9 mouse cellular contexts compared by ENCODE assay signal in genomic region chr2:131993563-131994088, GRCm38 (mm10). TPM values are rescaled to one million over a fixed set of nuclear protein-coding genes. Genes with fewer than 3 reads are reported as not detected.
DNase-seq lines count a peak whose midpoint lies in the region; ATAC-seq and TF ChIP-seq lines count a peak whose summit lies in the region.
"Had no signal": no experiment of that assay in that cellular context is flagged by ENCODE, and none has a peak within 500 bp of the region (broad histone marks: within the 10 kb centered on the region; RNA-seq: fewer than 3 reads in every experiment).

No protein-coding gene starts in this region.

- H3K4me1 ChIP-seq in kidney, adult 2 months (ENCODE audit: control insufficient read depth, insufficient read depth, low read length) = peaks cover 3% of the 10 kb centered on the region; the same call in 1 of the 2 replicates
- peaks cover 8% of the 10 kb centered on the region for H3K4me1 ChIP-seq in embryonic facial prominence, embryonic 14.5 days (ENCODE audit: control insufficient read depth, insufficient read depth, low read length)
- no peaks in the 10 kb centered on the region for H3K4me1 ChIP-seq in hindbrain, postnatal 0 days (ENCODE audit: insufficient read depth, low read length)
- no peaks in the 10 kb centered on the region for H3K4me1 ChIP-seq in midbrain, postnatal 0 days (ENCODE audit: insufficient read depth, low read length)

- TF ChIP-seq POLR2A in kidney, adult 2 months (IDR thresholded peaks at IDR 0.05; ENCODE audit: low read depth, low read length) = no peak

- no peaks in the 10 kb centered on the region for H3K36me3 ChIP-seq in kidney, adult 2 months (ENCODE audit: control insufficient read depth, insufficient read depth, low read length)
- H3K36me3 ChIP-seq in embryonic facial prominence, embryonic 14.5 days (ENCODE audit: control insufficient read depth, insufficient read depth, low read length) = peaks cover 5% of the 10 kb centered on the region; the same call in 1 of the 2 replicates
- 0 out of 2 replicates have a peak, but pooled peaks cover 10% of the 10 kb centered on the region for H3K36me3 ChIP-seq in hindbrain, postnatal 0 days (ENCODE audit: insufficient read depth, low read length)
- peaks cover 14% of the 10 kb centered on the region; the same call in 1 of the 2 replicates for H3K36me3 ChIP-seq in midbrain, postnatal 0 days (ENCODE audit: insufficient read depth, low read length)

- no peak overlapping the region for H3K27ac ChIP-seq in kidney, adult 2 months (ENCODE audit: insufficient read depth, low read depth, low read length)
- H3K27ac ChIP-seq in embryonic facial prominence, embryonic 14.5 days (replicated peaks; ENCODE audit: low read depth, low read length) = no peak overlapping the region
- H3K27ac ChIP-seq in hindbrain, postnatal 0 days = 0 out of 2 replicates have a peak overlapping the region, but pooled peaks have one; percentile 15
- H3K27ac ChIP-seq in midbrain, postnatal 0 days (ENCODE audit: low read depth, low read length) = no peak overlapping the region

- no peak overlapping the region for H3K4me2 ChIP-seq in embryonic facial prominence, embryonic 14.5 days (ENCODE audit: low read depth, low read length)
- no peak overlapping the region for H3K4me2 ChIP-seq in hindbrain, postnatal 0 days (ENCODE audit: low read depth, low read length)
- no peak overlapping the region for H3K4me2 ChIP-seq in midbrain, postnatal 0 days (ENCODE audit: low read depth, low read length, poor library complexity, severe bottlenecking)

- no peak overlapping the region for H3K4me3 ChIP-seq in kidney, adult 2 months (ENCODE audit: insufficient read depth, low read depth, low read length)
- no peak overlapping the region for H3K4me3 ChIP-seq in embryonic facial prominence, embryonic 14.5 days (ENCODE audit: low read depth, low read length)
- no peak overlapping the region for H3K4me3 ChIP-seq in hindbrain, postnatal 0 days (ENCODE audit: low read length)
- no peak overlapping the region for H3K4me3 ChIP-seq in midbrain, postnatal 0 days (ENCODE audit: low read depth, low read length)

- 24% methylated on average over 14 of the region's 14 CpGs for WGBS in kidney, adult 2 months
- WGBS in embryonic facial prominence, embryonic 14.5 days = 36% methylated on average over 14 of the region's 14 CpGs
- 42% methylated on average over 14 of the region's 14 CpGs for WGBS in hindbrain, postnatal 0 days
- 36% methylated on average over 14 of the region's 14 CpGs for WGBS in midbrain, postnatal 0 days

- peak; percentile 35 for DNase-seq in kidney, adult 2 months
- DNase-seq in kidney, postnatal 14 days = no peak
- no peak for DNase-seq in embryonic facial prominence, embryonic 14.5 days (ENCODE audit: low spot score)
- DNase-seq in hindbrain, postnatal 0 days (ENCODE audit: low spot score) = peak; percentile 16
- DNase-seq in midbrain, postnatal 0 days (ENCODE audit: low spot score) = peak; percentile 14
- no peak for DNase-seq in layer of hippocampus, adult 9-10 months (ENCODE audit: low spot score)
- DNase-seq in thymus, postnatal 4 days = no peak
- DNase-seq: lung, adult 18-20 months had no signal

- H3K9ac ChIP-seq in embryonic facial prominence, embryonic 14.5 days (ENCODE audit: low read depth, low read length) = no peak overlapping the region
- H3K9ac ChIP-seq in hindbrain, postnatal 0 days (replicated peaks; ENCODE audit: low read length) = no peak overlapping the region
- no peak overlapping the region for H3K9ac ChIP-seq in midbrain, postnatal 0 days (replicated peaks; ENCODE audit: low read length, poor library complexity, severe bottlenecking)

- no peaks in the 10 kb centered on the region for H3K9me3 ChIP-seq in embryonic facial prominence, embryonic 14.5 days (ENCODE audit: control insufficient read depth, low read length)
- no peaks in the 10 kb centered on the region for H3K9me3 ChIP-seq in hindbrain, postnatal 0 days (ENCODE audit: low read length)
- H3K9me3 ChIP-seq in midbrain, postnatal 0 days (ENCODE audit: low read length) = no peaks in the 10 kb centered on the region

- no peaks in the 10 kb centered on the region for H3K27me3 ChIP-seq in kidney, adult 2 months (replicated peaks; ENCODE audit: control insufficient read depth, insufficient read depth, low read length)
- H3K27me3 ChIP-seq in embryonic facial prominence, embryonic 14.5 days (replicated peaks; ENCODE audit: control insufficient read depth, insufficient read depth, low read length) = no peaks in the 10 kb centered on the region
- no peaks in the 10 kb centered on the region for H3K27me3 ChIP-seq in hindbrain, postnatal 0 days (ENCODE audit: insufficient read depth, low read length)
- H3K27me3 ChIP-seq in midbrain, postnatal 0 days (ENCODE audit: insufficient read depth, low read length) = no peaks in the 10 kb centered on the region

- no peak for TF ChIP-seq CTCF in kidney, adult 2 months (conservative IDR thresholded peaks at IDR 0.05; ENCODE audit: insufficient read depth, insufficient read length, low read depth, low read length)
- no peak for TF ChIP-seq CTCF in hindbrain, postnatal 0 days (IDR thresholded peaks at IDR 0.05; ENCODE audit: low read depth)
- no peak for TF ChIP-seq CTCF in midbrain, postnatal 0 days (IDR thresholded peaks at IDR 0.05)

- ATAC-seq in embryonic facial prominence, embryonic 14.5 days (ENCODE audit: low read depth) = peak; percentile 83
- peak; percentile 52 for ATAC-seq in hindbrain, postnatal 0 days
- 0 out of 2 replicates have a peak, but pooled peaks have one; percentile 41 for ATAC-seq in midbrain, postnatal 0 days (ENCODE audit: low FRiP score)
- ATAC-seq: intestine, postnatal 0 days had no signal

RNA-seq across cellular contexts. Expression of gene Rassf2, which starts 36.4 kb away (rescaled TPM):
- 4.6 and 9.2 TPM in 2 replicates for polyA plus RNA-seq in kidney, adult 2 months (2012; rRNA removed)
- 23.0 and 23.1 TPM in 2 replicates for polyA plus RNA-seq in embryonic facial prominence, embryonic 14.5 days (2014; fragmentation: Nextera tagmentation; extraction: Ambion mirVana)
- 39.1 and 39.8 TPM in 2 replicates for total RNA-seq in hindbrain, postnatal 0 days (2014; rRNA removed)
- polyA plus RNA-seq in hindbrain, postnatal 0 days (2015; fragmentation: Nextera tagmentation; extraction: Ambion mirVana) = 18.7 and 19.0 TPM in 2 replicates
- 32.0 and 37.8 TPM in 2 replicates for total RNA-seq in midbrain, postnatal 0 days (2014; rRNA removed)
- 15.9 and 16.7 TPM in 2 replicates for polyA plus RNA-seq in midbrain, postnatal 0 days (2015; fragmentation: Nextera tagmentation; extraction: Ambion mirVana)

RNA-seq across cellular contexts. Expression of gene Prnd, which starts 43.0 kb away (rescaled TPM):
- polyA plus RNA-seq in kidney, adult 2 months (2012; rRNA removed) = 0.92 and 1.0 TPM in 2 replicates
- 46.9 and 47.6 TPM in 2 replicates for polyA plus RNA-seq in embryonic facial prominence, embryonic 14.5 days (2014; fragmentation: Nextera tagmentation; extraction: Ambion mirVana)
- total RNA-seq in hindbrain, postnatal 0 days (2014; rRNA removed) = 4.4 and 5.6 TPM in 2 replicates
- 6.4 and 7.2 TPM in 2 replicates for polyA plus RNA-seq in hindbrain, postnatal 0 days (2015; fragmentation: Nextera tagmentation; extraction: Ambion mirVana)
- 2.5 and 3.9 TPM in 2 replicates for total RNA-seq in midbrain, postnatal 0 days (2014; rRNA removed)
- 4.0 and 4.8 TPM in 2 replicates for polyA plus RNA-seq in midbrain, postnatal 0 days (2015; fragmentation: Nextera tagmentation; extraction: Ambion mirVana)

Comparison
In these comparisons a context has a peak if more than half of its experiments do, and no peak if none do; other contexts are left out.
1. DNase-seq: peak in kidney, adult 2 months (single experiment), hindbrain, postnatal 0 days (single experiment) and midbrain, postnatal 0 days (single experiment); none in kidney, postnatal 14 days (single experiment), embryonic facial prominence, embryonic 14.5 days (single experiment), layer of hippocampus, adult 9-10 months (single experiment) and thymus, postnatal 4 days (single experiment).
2. Peak in every context shown above with its lines, with median percentiles within 50 percentile points of each other: ATAC-seq.